Mouse (Mus musculus) ES-E14 (cell line): Measurements from ENCODE around the gene Nup153. TPM values are rescaled to one million over a fixed set of nuclear protein-coding genes. Genes with fewer than 3 reads are reported as not detected.

Source experiments
- DNase-seq: peaks from one replicate; pipeline ENCODE4 v3.0.0-alpha.2; 2013; ENCODE audit warnings: low read depth, low spot score
- H3K27ac ChIP-seq: 2 replicates; pipeline ENCODE4 v1.5.1; 2012; ENCODE audit warnings: low read depth, mild to moderate bottlenecking, low read length, moderate library complexity, mixed read lengths; ENCODE audit not compliant: poor library complexity, insufficient read depth, severe bottlenecking
- H3K36me3 ChIP-seq: 2 replicates; pipeline ENCODE4 v1.6.1; 2012; ENCODE audit warnings: mild to moderate bottlenecking, low read length, moderate library complexity, mixed read lengths; ENCODE audit not compliant: control insufficient read depth, poor library complexity, insufficient read depth, severe bottlenecking
- H3K4me1 ChIP-seq, 2 experiments: fragments of 150-350 bp in 1 of 2; sonication (generic) in 1 of 2; 2 replicates each; pipeline ENCODE4 v1.6.1; 2012; ENCODE audit warnings: low read length in 2 of 2, mild to moderate bottlenecking in 1 of 2, mixed read lengths in 1 of 2; ENCODE audit not compliant: control insufficient read depth in 2 of 2, insufficient read depth in 2 of 2, poor library complexity in 1 of 2
- H3K4me3 ChIP-seq, 2 experiments: fragments of 150-350 bp in 1 of 2; sonication (generic) in 1 of 2; 2 replicates each; pipeline ENCODE4 v1.5.1; 2012; ENCODE audit warnings: low read length in 2 of 2, low read depth in 1 of 2, mild to moderate bottlenecking in 1 of 2, mixed read lengths in 1 of 2; ENCODE audit not compliant: insufficient read depth in 1 of 2, poor library complexity in 1 of 2, severe bottlenecking in 1 of 2
- H3K9ac ChIP-seq: 2 replicates; pipeline ENCODE4 v1.6.1; 2012; ENCODE audit warnings: low read depth, mild to moderate bottlenecking, low read length, mixed read lengths; ENCODE audit not compliant: poor library complexity, insufficient read depth, severe bottlenecking
- H3K9me3 ChIP-seq: fragments of 150-350 bp; sonication (generic); 2 replicates; pipeline ENCODE4 v1.6.1; 2012; ENCODE audit warnings: low read depth, mild to moderate bottlenecking, low read length; ENCODE audit not compliant: control insufficient read depth, insufficient read depth
- CHD2 ChIP-seq: IDR thresholded peaks from 2 replicates; pipeline ENCODE4 v1.6.1; 2014; ENCODE audit warnings: mild to moderate bottlenecking, low read depth, low read length, inconsistent platforms
- HCFC1 ChIP-seq: IDR thresholded peaks from 2 replicates; pipeline ENCODE4 v1.6.1; 2012; ENCODE audit warnings: low read length, inconsistent platforms, borderline replicate concordance; ENCODE audit not compliant: insufficient read depth
- MAFK ChIP-seq: IDR thresholded peaks from 2 replicates; pipeline ENCODE4 v1.6.1; 2014; ENCODE audit warnings: mild to moderate bottlenecking, low read depth, low read length, inconsistent platforms; ENCODE audit not compliant: insufficient read depth
- ZC3H11A ChIP-seq: IDR thresholded peaks from 2 replicates; pipeline ENCODE4 v1.6.1; 2012; ENCODE audit warnings: low read depth, mild to moderate bottlenecking, inconsistent platforms, low read length, borderline replicate concordance
- ZNF384 ChIP-seq: IDR thresholded peaks from 2 replicates; pipeline ENCODE4 v1.6.1; 2012; ENCODE audit warnings: low read depth, low read length, inconsistent platforms
- in situ Hi-C, 2 experiments: fragments of 600-800 bp; cut with MboI; formaldehyde crosslinking; loops; one replicate each; pipeline ENCODE4 v1.15.1; 2025; ENCODE audit warnings: low sequenced_read_pairs in 2 of 2, inconsistent platforms in 1 of 2; ENCODE audit not compliant: unreplicated experiment in 2 of 2
- total RNA-seq: library from RNA; depleted of rRNA; stranded (reverse); fragments of 300-350 nt; gene quantifications from 2 replicates; pipeline ENCODE4 v1.2.3, GENCODE M21; 2012

The Nup153 gene
- total RNA-seq, 1 experiment = 125 TPM

- H3K9me3 ChIP-seq = no peaks in the 10 kb centered on the region
- in situ Hi-C loops = no loop called here
- H3K4me1 ChIP-seq = peaks cover 2% of the 10 kb centered on the region in 2 experiments; a peak in 1 of 4 replicates
- no peak overlapping the region for H3K9ac ChIP-seq
- TF ChIP-seq CHD2 = no peak
- no peak for TF ChIP-seq ZNF384
- no peak for TF ChIP-seq HCFC1
- TF ChIP-seq ZC3H11A = no peak
- no peak for TF ChIP-seq MAFK
- no peak for DNase-seq
- H3K27ac ChIP-seq = no peak overlapping the region
- H3K4me3 ChIP-seq = no peak overlapping the region
- peaks cover 5% of the 10 kb centered on the region for H3K36me3 ChIP-seq
These were observed 53.1 kb downstream of the Nup153 start for GRCm38 (mm10) chr13:46674601-46675000.

- in situ Hi-C loops = no loop called here
- Histone ChIP-seq H3K9me3 (no peaks in the 10 kb centered on the region), H3K4me1 (peaks cover 2% of the 10 kb centered on the region in 2 experiments; a peak in 1 of 4 replicates), H3K9ac (peak overlapping the region; percentile 84; the same call in 1 of the 2 replicates), H3K27ac (no peak overlapping the region), H3K4me3 (peak overlapping the region; percentile 90 to 94), H3K36me3 (peaks cover 4% of the 10 kb centered on the region)
- no peak for DNase-seq
- TF ChIP-seq ZNF384 (no peak), MAFK (no peak), ZC3H11A (no peak), CHD2 (no peak), HCFC1 (no peak)
These were observed 57.2 kb downstream of the Nup153 start for GRCm38 (mm10) chr13:46670514-46670913.

GRCm38 (mm10) chr13:46669620-46670271 lies 58.0 kb downstream of the Nup153 start:
- DNase-seq = no peak
- Histone ChIP-seq H3K4me3 (peak overlapping the region; percentile 90 to 94), H3K36me3 (peaks cover 2% of the 10 kb centered on the region), H3K9me3 (no peaks in the 10 kb centered on the region), H3K9ac (peak overlapping the region; percentile 84), H3K4me1 (peaks cover 2% of the 10 kb centered on the region in 2 experiments; a peak in 1 of 4 replicates), H3K27ac (no peak overlapping the region; the same call in 1 of the 2 replicates)
- in situ Hi-C loops = no loop called here
- TF ChIP-seq HCFC1 = 0 out of 2 replicates have a peak, but pooled peaks have one; percentile 7
- TF ChIP-seq ZNF384 = no peak

- in situ Hi-C loops = no loop called here
- no peaks in the 10 kb centered on the region for H3K9me3 ChIP-seq
- no peak for TF ChIP-seq MAFK
- no peak for TF ChIP-seq ZNF384
- TF ChIP-seq HCFC1 = peak; percentile 87
- TF ChIP-seq CHD2 = no peak
- TF ChIP-seq ZC3H11A = no peak
- H3K27ac ChIP-seq = no peak within 1 kb of the TSS; the same call in 1 of the 2 replicates
- H3K4me1 ChIP-seq = peaks cover 2% of the 10 kb centered on the region in 2 experiments; a peak in 1 of 4 replicates
- peak within 1 kb of the TSS; percentile 90 to 94 for H3K4me3 ChIP-seq
- peak; percentile 81 for DNase-seq
- peak within 1 kb of the TSS; percentile 90 for H3K9ac ChIP-seq
- peaks cover 2% of the 10 kb centered on the region for H3K36me3 ChIP-seq
These were observed 58.6 kb downstream of the Nup153 start, which contains the start of gene Fam8a1 for GRCm38 (mm10) chr13:46669048-46669619. Fam8a1 (plus strand) TSS chr13:46669522.
